Mouse (Mus musculus) embryonic facial prominence, embryonic 15.5 days (tissue): ENCODE data around the gene Gatad1. TPM values are rescaled to one million over a fixed set of nuclear protein-coding genes. Genes with fewer than 3 reads are reported as not detected.
"Not testable (repeated sequence)": the region's sequence is repeated elsewhere in the genome, so short reads cannot be mapped to it uniquely, and the experiment has no call there.

Source experiments
- ATAC-seq: fragments of 200-750 bp; cut with Nextera tagmentation; 2 replicates; pipeline ENCODE4 v1.8.0; 2017; ENCODE audit warnings: low read depth, moderate TSS enrichment; ENCODE audit not compliant: insufficient number of reproducible peaks, low FRiP score, low TSS enrichment
- H3K27ac ChIP-seq: fragments of 300-500 bp; sonication (generic); replicated peaks from 2 replicates; pipeline ENCODE4 v1.5.1; 2015; ENCODE audit warnings: mild to moderate bottlenecking, inconsistent platforms
- H3K27me3 ChIP-seq: fragments of 300-500 bp; sonication (generic); 2 replicates; pipeline ENCODE4 v1.6.1; 2015; ENCODE audit warnings: inconsistent platforms
- H3K36me3 ChIP-seq: fragments of 300-500 bp; sonication (generic); 2 replicates; pipeline ENCODE4 v1.6.1; 2015; ENCODE audit warnings: mild to moderate bottlenecking, inconsistent platforms
- H3K4me1 ChIP-seq: fragments of 300-500 bp; sonication (generic); 2 replicates; pipeline ENCODE4 v1.6.1; 2015; ENCODE audit warnings: inconsistent platforms
- H3K4me2 ChIP-seq: fragments of 300-500 bp; sonication (generic); replicated peaks from 2 replicates; pipeline ENCODE4 v1.6.1; 2015; ENCODE audit warnings: mild to moderate bottlenecking, inconsistent platforms
- H3K4me3 ChIP-seq: fragments of 300-500 bp; sonication (generic); replicated peaks from 2 replicates; pipeline ENCODE4 v1.5.1; 2015; ENCODE audit warnings: mild to moderate bottlenecking, inconsistent platforms
- H3K9ac ChIP-seq: fragments of 300-500 bp; sonication (generic); 2 replicates; pipeline ENCODE4 v1.6.1; 2015; ENCODE audit warnings: inconsistent platforms
- H3K9me3 ChIP-seq: fragments of 300-500 bp; sonication (generic); replicated peaks from 2 replicates; pipeline ENCODE4 v1.6.1; 2016; ENCODE audit warnings: inconsistent platforms
- WGBS: fragments of 180-500 bp; shearing (Covaris S2); methylation state at CpG from one replicate; pipeline ENCODE4 v1.1.7; 2015; 5-methylcytosine and 5-hydroxymethylcytosine counted together
- polyA plus RNA-seq: library from polyadenylated mRNA; unstranded; fragments of >200 nt; fragmentation: Nextera tagmentation; extraction: Ambion mirVana; gene quantifications from 2 replicates; pipeline ENCODE4 v1.2.1, GENCODE M21; 2015

Gatad1 gene
- polyA plus RNA-seq, 1 experiment from 2014 or later = 56.6 TPM

GRCm38 (mm10) chr5:3633951-3634350 lies 23.0 kb downstream of the Gatad1 start:
- peaks cover 35% of the 10 kb centered on the region for H3K36me3 ChIP-seq
- H3K9ac ChIP-seq = no peak overlapping the region
- no peak for ATAC-seq
- H3K9me3 ChIP-seq = no peaks in the 10 kb centered on the region
- H3K4me2 ChIP-seq = no peak overlapping the region
- no peak overlapping the region for H3K27ac ChIP-seq
- H3K4me3 ChIP-seq = no peak overlapping the region
- WGBS = 76% methylated on average over 4 of the region's 4 CpGs
- no peaks in the 10 kb centered on the region for H3K4me1 ChIP-seq
- no peaks in the 10 kb centered on the region for H3K27me3 ChIP-seq

- no peak overlapping the region for H3K4me3 ChIP-seq
- no peaks in the 10 kb centered on the region for H3K4me1 ChIP-seq
- H3K4me2 ChIP-seq = no peak overlapping the region
- peaks cover 37% of the 10 kb centered on the region for H3K36me3 ChIP-seq
- H3K27me3 ChIP-seq = no peaks in the 10 kb centered on the region
- H3K9me3 ChIP-seq = no peaks in the 10 kb centered on the region
- H3K9ac ChIP-seq = no peak overlapping the region
- ATAC-seq = no peak
- no peak overlapping the region for H3K27ac ChIP-seq
- WGBS = 95% methylated on average over 13 of the region's 13 CpGs
These were observed 23.7 kb downstream of the Gatad1 start for GRCm38 (mm10) chr5:3633315-3633714.

GRCm38 (mm10) chr5:3632285-3632684 lies 24.7 kb downstream of the Gatad1 start:
- ATAC-seq = no peak
- Histone ChIP-seq H3K9ac (no peak overlapping the region), H3K4me3 (no peak overlapping the region), H3K27ac (no peak overlapping the region), H3K36me3 (peaks cover 37% of the 10 kb centered on the region), H3K4me1 (no peaks in the 10 kb centered on the region), H3K27me3 (no peaks in the 10 kb centered on the region), H3K4me2 (no peak overlapping the region), H3K9me3 (no peaks in the 10 kb centered on the region)
- 76% methylated on average over 5 of the region's 5 CpGs for WGBS

GRCm38 (mm10) chr5:3631512-3632271 lies 25.3 kb downstream of the Gatad1 start:
- H3K36me3 ChIP-seq = peaks cover 37% of the 10 kb centered on the region
- H3K9ac ChIP-seq = no peak overlapping the region
- no peak for ATAC-seq
- WGBS = 70% methylated on average over 16 of the region's 16 CpGs
- no peaks in the 10 kb centered on the region for H3K9me3 ChIP-seq
- no peak overlapping the region for H3K4me3 ChIP-seq
- no peak overlapping the region for H3K27ac ChIP-seq
- H3K4me1 ChIP-seq = no peaks in the 10 kb centered on the region
- H3K4me2 ChIP-seq = no peak overlapping the region
- H3K27me3 ChIP-seq = no peaks in the 10 kb centered on the region

- H3K4me2 ChIP-seq = no peak overlapping the region
- WGBS = 68% methylated on average over 5 of the region's 5 CpGs
- H3K27me3 ChIP-seq = no peaks in the 10 kb centered on the region
- H3K36me3 ChIP-seq = peaks cover 39% of the 10 kb centered on the region
- H3K27ac ChIP-seq = no peak overlapping the region
- no peaks in the 10 kb centered on the region for H3K9me3 ChIP-seq
- no peak overlapping the region for H3K4me3 ChIP-seq
- no peak for ATAC-seq
- H3K9ac ChIP-seq = no peak overlapping the region
- H3K4me1 ChIP-seq = no peaks in the 10 kb centered on the region
These were observed 26.9 kb downstream of the Gatad1 start for GRCm38 (mm10) chr5:3630055-3630454.

- Histone ChIP-seq H3K36me3 (peaks cover 52% of the 10 kb centered on the region), H3K27me3 (no peaks in the 10 kb centered on the region), H3K4me1 (no peaks in the 10 kb centered on the region), H3K4me3 (no peak overlapping the region), H3K9me3 (no peaks in the 10 kb centered on the region), H3K4me2 (no peak overlapping the region), H3K27ac (no peak overlapping the region), H3K9ac (no peak overlapping the region)
- WGBS = 88% methylated on average over 7 of the region's 7 CpGs
- ATAC-seq = no peak
These were observed 36.5 kb downstream of the Gatad1 start for GRCm38 (mm10) chr5:3620486-3620885.

GRCm38 (mm10) chr5:3611835-3612234 lies 45.1 kb downstream of the Gatad1 start:
- H3K4me2 ChIP-seq, ATAC-seq, H3K27ac ChIP-seq, H3K9me3 ChIP-seq, H3K27me3 ChIP-seq, H3K4me1 ChIP-seq, H3K4me3 ChIP-seq, H3K9ac ChIP-seq: not testable (repeated sequence)
- peaks cover 32% of the 10 kb centered on the region for H3K36me3 ChIP-seq
- WGBS = 99% methylated on average over 2 of the region's 2 CpGs

GRCm38 (mm10) chr5:3609241-3609640 lies 47.7 kb downstream of the Gatad1 start:
- no peaks in the 10 kb centered on the region for H3K4me1 ChIP-seq
- no peaks in the 10 kb centered on the region for H3K9me3 ChIP-seq
- no peak overlapping the region for H3K4me2 ChIP-seq
- 95% methylated on average over 7 of the region's 7 CpGs for WGBS
- peaks cover 42% of the 10 kb centered on the region for H3K36me3 ChIP-seq
- H3K27ac ChIP-seq = no peak overlapping the region
- H3K9ac ChIP-seq = no peak overlapping the region
- no peaks in the 10 kb centered on the region for H3K27me3 ChIP-seq
- no peak overlapping the region for H3K4me3 ChIP-seq
- ATAC-seq = no peak

GRCm38 (mm10) chr5:3607114-3607513 lies 49.9 kb downstream of the Gatad1 start:
- no peak overlapping the region for H3K4me2 ChIP-seq
- ATAC-seq = no peak
- WGBS = 94% methylated on average over 9 of the region's 9 CpGs

GRCm38 (mm10) chr5:3600790-3601189 lies 56.2 kb downstream of the Gatad1 start:
- H3K4me1 ChIP-seq = 0 out of 2 replicates have a peak, but pooled peaks cover 4% of the 10 kb centered on the region
- no peak overlapping the region for H3K4me2 ChIP-seq
- no peaks in the 10 kb centered on the region for H3K9me3 ChIP-seq
- WGBS = 87% methylated on average over 3 of the region's 3 CpGs
- no peaks in the 10 kb centered on the region for H3K27me3 ChIP-seq
- H3K36me3 ChIP-seq = peaks cover 13% of the 10 kb centered on the region
- no peak overlapping the region for H3K27ac ChIP-seq
- no peak overlapping the region for H3K4me3 ChIP-seq
- ATAC-seq = no peak
- H3K9ac ChIP-seq = no peak overlapping the region

More at GRCm38 (mm10) chr5:3607114-3607513, 49.9 kb downstream of the Gatad1 start:
- H3K27ac ChIP-seq = no peak overlapping the region
- H3K4me3 ChIP-seq = no peak overlapping the region
- no peaks in the 10 kb centered on the region for H3K27me3 ChIP-seq
- no peaks in the 10 kb centered on the region for H3K9me3 ChIP-seq
- H3K36me3 ChIP-seq = peaks cover 37% of the 10 kb centered on the region
- no peak overlapping the region for H3K9ac ChIP-seq
- no peaks in the 10 kb centered on the region for H3K4me1 ChIP-seq

- no peak overlapping the region for H3K27ac ChIP-seq
- WGBS = 70% methylated on average over 1 of the region's 1 CpGs
- H3K9ac ChIP-seq = no peak overlapping the region
- no peak overlapping the region for H3K4me2 ChIP-seq
- peaks cover 8% of the 10 kb centered on the region for H3K36me3 ChIP-seq
- no peak for ATAC-seq
- H3K4me1 ChIP-seq = peaks cover 7% of the 10 kb centered on the region
- H3K4me3 ChIP-seq = no peak overlapping the region
- H3K27me3 ChIP-seq = no peaks in the 10 kb centered on the region
- H3K9me3 ChIP-seq = no peaks in the 10 kb centered on the region
These were observed 56.7 kb downstream of the Gatad1 start for GRCm38 (mm10) chr5:3600298-3600697.

- no peak for ATAC-seq
- H3K4me1 ChIP-seq = peaks cover 16% of the 10 kb centered on the region
- 86% methylated on average over 5 of the region's 5 CpGs for WGBS
- no peaks in the 10 kb centered on the region for H3K27me3 ChIP-seq
- H3K36me3 ChIP-seq = 0 out of 2 replicates have a peak, but pooled peaks cover 2% of the 10 kb centered on the region
- no peak overlapping the region for H3K4me3 ChIP-seq
- no peak overlapping the region for H3K27ac ChIP-seq
- H3K9me3 ChIP-seq = no peaks in the 10 kb centered on the region
- H3K4me2 ChIP-seq = no peak overlapping the region
- no peak overlapping the region for H3K9ac ChIP-seq
These were observed 58.2 kb downstream of the Gatad1 start for GRCm38 (mm10) chr5:3598766-3599165.
